Mouse (Mus musculus) ES-E14 (cell line): ENCODE data around the gene Ccdc182. TPM values are rescaled to one million over a fixed set of nuclear protein-coding genes. Genes with fewer than 3 reads are reported as not detected.

Experiments
- DNase-seq: peaks from one replicate; pipeline ENCODE4 v3.0.0-alpha.2; 2013; ENCODE audit warnings: low read depth, low spot score
- H3K27ac ChIP-seq: 2 replicates; pipeline ENCODE4 v1.5.1; 2012; ENCODE audit warnings: low read depth, mild to moderate bottlenecking, low read length, moderate library complexity, mixed read lengths; ENCODE audit not compliant: poor library complexity, insufficient read depth, severe bottlenecking
- H3K36me3 ChIP-seq: 2 replicates; pipeline ENCODE4 v1.6.1; 2012; ENCODE audit warnings: mild to moderate bottlenecking, low read length, moderate library complexity, mixed read lengths; ENCODE audit not compliant: control insufficient read depth, poor library complexity, insufficient read depth, severe bottlenecking
- H3K4me1 ChIP-seq, 2 experiments: fragments of 150-350 bp in 1 of 2; sonication (generic) in 1 of 2; 2 replicates each; pipeline ENCODE4 v1.6.1; 2012; ENCODE audit warnings: low read length in 2 of 2, mild to moderate bottlenecking in 1 of 2, mixed read lengths in 1 of 2; ENCODE audit not compliant: control insufficient read depth in 2 of 2, insufficient read depth in 2 of 2, poor library complexity in 1 of 2
- H3K4me3 ChIP-seq, 2 experiments: fragments of 150-350 bp in 1 of 2; sonication (generic) in 1 of 2; 2 replicates each; pipeline ENCODE4 v1.5.1; 2012; ENCODE audit warnings: low read length in 2 of 2, low read depth in 1 of 2, mild to moderate bottlenecking in 1 of 2, mixed read lengths in 1 of 2; ENCODE audit not compliant: insufficient read depth in 1 of 2, poor library complexity in 1 of 2, severe bottlenecking in 1 of 2
- H3K9ac ChIP-seq: 2 replicates; pipeline ENCODE4 v1.6.1; 2012; ENCODE audit warnings: low read depth, mild to moderate bottlenecking, low read length, mixed read lengths; ENCODE audit not compliant: poor library complexity, insufficient read depth, severe bottlenecking
- H3K9me3 ChIP-seq: fragments of 150-350 bp; sonication (generic); 2 replicates; pipeline ENCODE4 v1.6.1; 2012; ENCODE audit warnings: low read depth, mild to moderate bottlenecking, low read length; ENCODE audit not compliant: control insufficient read depth, insufficient read depth
- CHD2 ChIP-seq: IDR thresholded peaks from 2 replicates; pipeline ENCODE4 v1.6.1; 2014; ENCODE audit warnings: mild to moderate bottlenecking, low read depth, low read length, inconsistent platforms
- HCFC1 ChIP-seq: IDR thresholded peaks from 2 replicates; pipeline ENCODE4 v1.6.1; 2012; ENCODE audit warnings: low read length, inconsistent platforms, borderline replicate concordance; ENCODE audit not compliant: insufficient read depth
- MAFK ChIP-seq: IDR thresholded peaks from 2 replicates; pipeline ENCODE4 v1.6.1; 2014; ENCODE audit warnings: mild to moderate bottlenecking, low read depth, low read length, inconsistent platforms; ENCODE audit not compliant: insufficient read depth
- ZC3H11A ChIP-seq: IDR thresholded peaks from 2 replicates; pipeline ENCODE4 v1.6.1; 2012; ENCODE audit warnings: low read depth, mild to moderate bottlenecking, inconsistent platforms, low read length, borderline replicate concordance
- ZNF384 ChIP-seq: IDR thresholded peaks from 2 replicates; pipeline ENCODE4 v1.6.1; 2012; ENCODE audit warnings: low read depth, low read length, inconsistent platforms
- in situ Hi-C, 2 experiments: fragments of 600-800 bp; cut with MboI; formaldehyde crosslinking; loops; one replicate each; pipeline ENCODE4 v1.15.1; 2025; ENCODE audit warnings: low sequenced_read_pairs in 2 of 2, inconsistent platforms in 1 of 2; ENCODE audit not compliant: unreplicated experiment in 2 of 2
- total RNA-seq: library from RNA; depleted of rRNA; stranded (reverse); fragments of 300-350 nt; gene quantifications from 2 replicates; pipeline ENCODE4 v1.2.3, GENCODE M21; 2012

Ccdc182 gene
- total RNA-seq, 1 experiment: not detected

DNA sequence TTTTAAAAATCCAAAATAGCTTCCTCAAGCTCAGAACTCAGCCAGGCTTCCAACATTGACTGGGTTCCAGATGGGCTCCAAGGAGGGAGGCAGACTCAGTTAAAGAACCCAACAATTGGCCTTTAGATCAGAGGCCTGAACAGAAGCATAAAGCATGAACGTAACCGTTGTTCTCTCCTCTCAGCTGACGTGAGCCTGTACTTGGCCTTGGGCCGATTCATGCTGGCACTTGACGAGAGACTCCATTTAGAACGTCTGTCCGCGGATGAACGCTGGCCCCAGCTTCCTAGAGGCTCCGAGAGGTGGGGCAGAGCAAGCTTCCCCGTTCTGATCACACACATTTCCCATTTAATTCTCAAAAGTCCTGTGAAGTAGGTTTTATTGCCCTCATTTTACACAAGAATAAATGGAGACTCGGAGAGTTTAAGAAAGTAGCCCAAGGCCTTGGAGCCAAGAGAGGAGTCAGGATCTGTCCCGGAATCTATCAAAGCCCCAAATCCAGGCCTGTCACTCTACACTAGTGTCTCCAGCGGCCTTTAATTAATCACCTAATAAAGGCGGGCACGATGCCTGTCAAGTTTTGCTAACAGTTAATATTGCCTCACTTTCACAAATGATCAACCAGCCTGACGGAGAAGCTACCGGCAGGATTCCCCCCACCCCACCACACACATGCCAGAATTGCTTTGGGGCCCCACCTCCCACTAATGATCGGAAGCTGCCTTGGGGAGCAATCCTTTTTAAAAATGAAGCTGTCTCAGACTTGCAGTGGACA, 17.1 kb upstream of the Ccdc182 start:
- no peak for DNase-seq
- peaks cover 0 to 7% of the 10 kb centered on the region in 2 experiments; a peak in 2 of 4 replicates for H3K4me1 ChIP-seq
- TF ChIP-seq HCFC1: no peak
- TF ChIP-seq CHD2: no peak
- no peak for TF ChIP-seq ZC3H11A
- no peak for TF ChIP-seq ZNF384
- no peak for TF ChIP-seq MAFK
- H3K9me3 ChIP-seq: no peaks in the 10 kb centered on the region
- no peak overlapping the region for H3K27ac ChIP-seq
- no peak overlapping the region for H3K4me3 ChIP-seq
- H3K36me3 ChIP-seq: no peaks in the 10 kb centered on the region
- no peak overlapping the region for H3K9ac ChIP-seq
- in situ Hi-C loops: loop anchor here in 1 of 2 experiments (10.0 kb wide), 1 partner anchor 548 kb away; no protein-coding TSS in a partner anchor

GRCm38 (mm10) chr11:88279006-88279405, 14.9 kb upstream of the Ccdc182 start:
- DNase-seq: no peak
- no peak for TF ChIP-seq ZC3H11A
- TF ChIP-seq MAFK: no peak
- no peak for TF ChIP-seq CHD2
- no peak overlapping the region for H3K4me3 ChIP-seq
- H3K27ac ChIP-seq: no peak overlapping the region
- no peak overlapping the region for H3K9ac ChIP-seq
- no peaks in the 10 kb centered on the region for H3K9me3 ChIP-seq
- H3K4me1 ChIP-seq: peaks cover 0 to 7% of the 10 kb centered on the region in 2 experiments; a peak in 2 of 4 replicates
- no peaks in the 10 kb centered on the region for H3K36me3 ChIP-seq
- in situ Hi-C loops: loop anchor here in 1 of 2 experiments (10.0 kb wide), 1 partner anchor 546 kb away; no protein-coding TSS in a partner anchor

DNA sequence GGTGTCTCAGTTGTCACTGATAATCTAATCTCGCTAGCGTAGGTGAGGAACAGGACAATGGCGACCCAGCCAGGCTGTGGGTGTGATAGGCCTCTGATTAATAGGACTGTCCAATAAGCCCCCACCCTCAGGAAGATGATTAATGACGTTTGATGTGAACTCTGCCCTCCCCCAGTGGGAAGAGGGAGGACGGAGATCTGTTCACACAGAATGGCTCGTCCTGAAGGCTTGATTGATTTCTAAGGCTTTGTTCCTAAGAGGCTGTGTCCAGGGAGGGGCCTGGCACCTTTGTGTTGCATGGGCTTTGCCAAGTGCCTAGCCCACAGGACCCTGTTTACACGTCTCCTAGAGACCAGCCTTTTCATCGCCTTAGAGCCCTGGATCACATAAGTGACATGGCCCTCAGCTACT, 13.4 kb upstream of the Ccdc182 start:
- H3K4me3 ChIP-seq: no peak overlapping the region
- H3K27ac ChIP-seq: no peak overlapping the region
- no peak for DNase-seq
- no peak for TF ChIP-seq ZC3H11A
- no peak for TF ChIP-seq MAFK
- TF ChIP-seq CHD2: no peak
- TF ChIP-seq ZNF384: no peak
- TF ChIP-seq HCFC1: no peak
- H3K9ac ChIP-seq: no peak overlapping the region
- in situ Hi-C loops: no loop called here
- peaks cover 0 to 5% of the 10 kb centered on the region in 2 experiments; a peak in 2 of 4 replicates for H3K4me1 ChIP-seq
- H3K9me3 ChIP-seq: no peaks in the 10 kb centered on the region
- H3K36me3 ChIP-seq: no peaks in the 10 kb centered on the region

DNA sequence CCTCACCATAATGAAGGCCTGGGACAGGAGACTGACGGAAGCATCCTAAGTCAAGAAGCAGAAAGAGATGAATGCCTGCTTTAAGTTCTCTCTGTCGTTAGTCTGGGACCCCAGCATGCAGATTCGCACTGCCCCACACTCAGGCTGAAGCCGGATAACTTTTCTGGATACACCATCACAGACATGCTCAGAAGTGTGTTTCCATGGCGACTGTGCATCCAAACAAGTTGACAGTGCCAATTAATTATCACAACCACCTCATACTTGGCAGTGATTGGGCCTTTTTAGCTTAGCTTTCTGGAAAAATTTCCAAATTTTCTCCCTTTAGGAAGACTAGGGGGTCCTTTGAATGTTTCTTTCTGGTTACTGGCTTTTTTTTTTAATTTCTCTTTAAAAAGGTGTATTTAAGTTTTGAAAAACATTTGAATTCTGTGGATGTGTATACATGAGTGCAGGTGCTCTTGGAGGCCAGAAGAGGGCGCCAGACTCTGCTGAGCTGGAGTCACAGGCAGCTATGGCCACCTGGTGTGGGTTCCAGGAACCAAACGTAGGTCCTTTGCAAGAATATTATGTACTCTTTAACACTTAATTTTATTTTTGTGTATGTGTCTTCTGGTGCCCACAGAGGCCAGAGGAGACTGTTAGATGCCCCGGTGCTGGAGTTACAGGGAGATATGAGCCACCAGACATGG, 12.3 kb upstream of the Ccdc182 start:
- no peaks in the 10 kb centered on the region for H3K9me3 ChIP-seq
- H3K4me3 ChIP-seq: no peak overlapping the region
- no peaks in the 10 kb centered on the region for H3K4me1 ChIP-seq
- TF ChIP-seq MAFK (no peak), ZC3H11A (no peak), ZNF384 (no peak), HCFC1 (no peak), CHD2 (no peak)
- no peaks in the 10 kb centered on the region for H3K36me3 ChIP-seq
- no peak for DNase-seq
- H3K9ac ChIP-seq: no peak overlapping the region
- in situ Hi-C loops: no loop called here
- H3K27ac ChIP-seq: no peak overlapping the region
